Mouse (Mus musculus): Measurements from ENCODE around the gene Hacd3. TPM values are rescaled to one million over a fixed set of nuclear protein-coding genes. Genes with fewer than 3 reads are reported as not detected.

Gene Hacd3
- total and polyA plus RNA-seq, 3 experiments, result 30.4 to 68.7 (median 41.5) TPM

DNA sequence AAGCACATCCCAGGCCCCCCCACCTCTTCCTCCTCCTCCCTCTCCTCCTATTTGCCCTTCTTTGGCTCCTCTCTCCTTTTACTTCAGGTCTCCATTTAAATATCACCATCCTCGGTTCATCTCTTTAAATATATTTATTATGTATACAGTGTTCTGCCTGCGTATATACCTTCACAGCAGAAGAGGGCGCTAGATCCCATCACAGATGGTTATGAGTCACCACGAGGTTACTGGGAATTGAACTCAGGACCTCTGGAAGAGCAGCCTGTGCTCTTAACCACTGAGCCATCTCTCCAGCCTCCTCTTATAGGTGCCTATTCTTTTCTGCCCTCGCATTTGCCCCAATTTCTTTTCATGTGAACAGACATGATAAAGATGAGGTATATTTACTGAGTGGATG lies 84.0 kb downstream of the Hacd3 start:
- no peaks in the 10 kb centered on the region for H3K9me3 ChIP-seq (replicated peaks; ENCODE audit: low read length)
- no peak overlapping the region for H3K4me3 ChIP-seq (replicated peaks in 1 of 3; ENCODE audit: low read depth in 2 of 3, low read length in 2 of 3, poor library complexity in 1 of 3)
- in situ Hi-C loops (cut with MboI; ENCODE audit: low pct_ligation_motif_present, low pct_unique_long_range_greater_than_20kb, low sequenced_read_pairs) (loop anchor here (25.0 kb wide), 1 partner anchor 625 kb away; no protein-coding TSS in a partner anchor), dilution Hi-C loops (cut with MboI; ENCODE audit: extremely low pct_ligation_motif_present, extremely low pct_unique_long_range_greater_than_20kb, low sequenced_read_pairs) (no loop called here)
- peaks cover 3% of the 10 kb centered on the region for H3K27me3 ChIP-seq (replicated peaks)
- peaks cover 5 to 14% of the 10 kb centered on the region in 2 experiments; a peak in 3 of 4 replicates for H3K4me1 ChIP-seq (ENCODE audit: control insufficient read depth in 1 of 2, insufficient read depth in 2 of 2)
- no peak overlapping the region for H3K9ac ChIP-seq (ENCODE audit: insufficient read depth, low read depth)
- H3K27ac ChIP-seq (ENCODE audit: insufficient read depth, low read depth), result no peak overlapping the region
- no peaks in the 10 kb centered on the region for H3K79me2 ChIP-seq (replicated peaks; ENCODE audit: control insufficient read depth, extremely low read depth, insufficient read depth, poor library complexity, severe bottlenecking)
- TF ChIP-seq ZMIZ1 (IDR thresholded peaks at IDR 0.05; ENCODE audit: low read depth, low read length) (no peak), RAD21 (IDR thresholded peaks at IDR 0.05; ENCODE audit: low read depth, low read length) (no peak), HCFC1 (IDR thresholded peaks at IDR 0.05; ENCODE audit: low read depth, low read length) (no peak), JUND (conservative IDR thresholded peaks at IDR 0.05; ENCODE audit: low read depth, low read length) (peak; percentile 24; the same call in 1 of the 2 replicates), NELFE (IDR thresholded peaks at IDR 0.05; ENCODE audit: low read depth, low read length) (no peak), MAX (IDR thresholded peaks at IDR 0.05; ENCODE audit: low read length) (no peak), E2F4 (IDR thresholded peaks at IDR 0.05; ENCODE audit: insufficient replicate concordance, low read depth, low read length) (no peak), CTCF (conservative IDR thresholded peaks at IDR 0.05 in 1 of 2, IDR thresholded peaks at IDR 0.05 in 1 of 2; ENCODE audit: low read depth in 2 of 2, low read length in 2 of 2) (peak in 1 of 2 experiments; percentile 32; a peak in 2 of 4 replicates), POLR2A (IDR thresholded peaks at IDR 0.05; ENCODE audit: low read depth, low read length) (no peak), KAT2A (IDR thresholded peaks at IDR 0.05; ENCODE audit: insufficient replicate concordance, low read length) (no peak)
- no peak overlapping the region for H3K4me2 ChIP-seq (ENCODE audit: insufficient read depth, low read depth, poor library complexity, severe bottlenecking)
- H3K36me3 ChIP-seq (replicated peaks in 1 of 2; ENCODE audit: control insufficient read depth in 1 of 2, insufficient read depth in 1 of 2, low read length in 1 of 2), result no peaks in the 10 kb centered on the region
- DNase-seq (ENCODE audit: extremely low read depth), result no peak

Other genes starting within 250 kb of the Hacd3 start
- 24.0 and 37.1 TPM in 2 replicates for gene Dennd4a, start 210.4 kb downstream of the Hacd3 start, total RNA-seq (2012; rRNA removed)
- gene Dennd4a, start 210.4 kb downstream of the Hacd3 start, total RNA-seq (2014; rRNA removed), result 18.3 and 22.6 TPM in 2 replicates
- 35.8 and 41.1 TPM in 2 replicates for gene Dennd4a, start 210.4 kb downstream of the Hacd3 start, polyA plus RNA-seq (2012; ENCODE audit: insufficient read length, low read depth)
- under 0.01 and 0.04 TPM in 2 replicates for gene Slc24a1, start 70.1 kb downstream of the Hacd3 start, total RNA-seq (2012; rRNA removed)
- not detected in 2 replicates for gene Slc24a1, start 70.1 kb downstream of the Hacd3 start, total RNA-seq (2014; rRNA removed)
- 0.05 and 0.11 TPM in 2 replicates for gene Slc24a1, start 70.1 kb downstream of the Hacd3 start, polyA plus RNA-seq (2012; ENCODE audit: insufficient read length, low read depth)
- gene Ints14, start 60.8 kb downstream of the Hacd3 start, total RNA-seq (2012; rRNA removed), result 30.1 and 38.2 TPM in 2 replicates
- gene Ints14, start 60.8 kb downstream of the Hacd3 start, total RNA-seq (2014; rRNA removed), result 51.9 and 52.9 TPM in 2 replicates
- 55.8 and 58.2 TPM in 2 replicates for gene Ints14, start 60.8 kb downstream of the Hacd3 start, polyA plus RNA-seq (2012; ENCODE audit: insufficient read length, low read depth)
- 35.3 and 36.0 TPM in 2 replicates for gene Dpp8, start 10.7 kb upstream of the Hacd3 start, total RNA-seq (2012; rRNA removed)
- 39.9 and 44.0 TPM in 2 replicates for gene Dpp8, start 10.7 kb upstream of the Hacd3 start, total RNA-seq (2014; rRNA removed)
- gene Dpp8, start 10.7 kb upstream of the Hacd3 start, polyA plus RNA-seq (2012; ENCODE audit: insufficient read length, low read depth), result 41.8 and 53.2 TPM in 2 replicates
- 0.04 and 0.13 TPM in 2 replicates for gene Igdcc4, start 79.8 kb upstream of the Hacd3 start, total RNA-seq (2012; rRNA removed)
- not detected in 2 replicates for gene Igdcc4, start 79.8 kb upstream of the Hacd3 start, total RNA-seq (2014; rRNA removed)
- gene Igdcc4, start 79.8 kb upstream of the Hacd3 start, polyA plus RNA-seq (2012; ENCODE audit: insufficient read length, low read depth), result 0.11 and 0.23 TPM in 2 replicates
- gene Igdcc3, start 119.5 kb upstream of the Hacd3 start, total RNA-seq (2012; rRNA removed), result 0.21 TPM in 1 of 2 replicates, not detected in the other
- not detected in 2 replicates for gene Igdcc3, start 119.5 kb upstream of the Hacd3 start, total RNA-seq (2014; rRNA removed)
- gene Igdcc3, start 119.5 kb upstream of the Hacd3 start, polyA plus RNA-seq (2012; ENCODE audit: insufficient read length, low read depth), result 0.20 and 0.26 TPM in 2 replicates
- 1.3 and 1.7 TPM in 2 replicates for gene Parp16, start 173.7 kb upstream of the Hacd3 start, total RNA-seq (2012; rRNA removed)
- gene Parp16, start 173.7 kb upstream of the Hacd3 start, total RNA-seq (2014; rRNA removed), result 0.44 and 0.46 TPM in 2 replicates
- gene Parp16, start 173.7 kb upstream of the Hacd3 start, polyA plus RNA-seq (2012; ENCODE audit: insufficient read length, low read depth), result 0.81 and 0.94 TPM in 2 replicates
- not detected in 2 replicates for gene Cilp, start 243.5 kb upstream of the Hacd3 start, total RNA-seq (2012; rRNA removed)
- gene Cilp, start 243.5 kb upstream of the Hacd3 start, total RNA-seq (2014; rRNA removed), result not detected in 2 replicates
- gene Cilp, start 243.5 kb upstream of the Hacd3 start, polyA plus RNA-seq (2012; ENCODE audit: insufficient read length, low read depth), result not detected in 2 replicates